Mouse (Mus musculus): ENCODE data around the gene Vmn2r80.
"Not testable (repeated sequence)": the region's sequence is repeated elsewhere in the genome, so short reads cannot be mapped to it uniquely, and the experiment has no call there.

Gene Vmn2r80

DNA sequence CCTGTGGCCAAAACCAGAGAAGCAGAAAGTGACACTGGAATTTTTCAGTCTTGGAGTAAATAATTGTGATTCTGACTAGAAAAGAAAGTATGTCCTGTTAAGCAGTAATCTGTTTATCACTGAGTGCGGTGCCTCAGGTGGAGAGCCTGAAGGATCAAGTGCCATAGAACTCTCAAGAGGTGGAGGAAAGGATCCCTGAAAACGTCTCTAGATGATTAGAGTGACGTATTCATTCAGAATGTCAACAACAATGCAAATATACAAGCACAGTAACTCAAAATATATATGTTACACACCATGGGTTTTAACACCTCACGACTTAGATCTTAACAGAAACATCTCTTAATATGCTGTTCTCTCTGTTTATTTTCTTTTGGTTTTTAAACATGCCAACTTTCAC is at the start of gene Vmn2r80:
Gene Vmn2r80 (plus strand): TSS at position 301 of the 400 bp plus-strand sequence.
- not testable (repeated sequence) for DNase-seq

- peak; percentile 27 for DNase-seq
Observed at GRCm38 (mm10) chr10:79106325-79107282, 42.0 kb upstream of the Vmn2r80 start.

GRCm38 (mm10) chr10:79107531-79107930 is 41.0 kb upstream of the Vmn2r80 start:
- DNase-seq = no peak

DNA sequence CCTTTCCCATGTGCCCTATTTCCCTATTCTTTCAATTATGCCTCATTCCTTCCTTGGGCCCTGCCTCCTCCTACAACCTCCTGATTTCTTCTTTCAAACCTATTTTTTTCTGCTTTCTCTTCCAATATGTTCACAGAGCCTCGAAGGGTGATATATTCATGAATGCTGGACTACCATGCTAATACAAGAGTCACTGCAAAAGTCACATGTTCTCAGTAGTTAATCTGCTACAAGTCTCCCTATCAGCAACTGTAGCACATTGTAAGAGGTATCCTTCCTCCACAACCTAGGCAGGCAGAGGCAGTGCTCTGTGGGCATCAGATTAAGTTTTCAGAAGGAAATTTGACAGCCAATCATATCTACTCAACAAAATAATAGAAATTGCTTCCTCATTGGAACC is 39.4 kb upstream of the Vmn2r80 start:
- no peak for DNase-seq

GRCm38 (mm10) chr10:79110482-79110881 is 38.1 kb upstream of the Vmn2r80 start:
- no peak for DNase-seq

- DNase-seq = no peak
Observed at GRCm38 (mm10) chr10:79115085-79115484, 33.5 kb upstream of the Vmn2r80 start.

- DNase-seq = peak; percentile 71
Observed at GRCm38 (mm10) chr10:79116125-79116849, 32.3 kb upstream of the Vmn2r80 start.

DNA sequence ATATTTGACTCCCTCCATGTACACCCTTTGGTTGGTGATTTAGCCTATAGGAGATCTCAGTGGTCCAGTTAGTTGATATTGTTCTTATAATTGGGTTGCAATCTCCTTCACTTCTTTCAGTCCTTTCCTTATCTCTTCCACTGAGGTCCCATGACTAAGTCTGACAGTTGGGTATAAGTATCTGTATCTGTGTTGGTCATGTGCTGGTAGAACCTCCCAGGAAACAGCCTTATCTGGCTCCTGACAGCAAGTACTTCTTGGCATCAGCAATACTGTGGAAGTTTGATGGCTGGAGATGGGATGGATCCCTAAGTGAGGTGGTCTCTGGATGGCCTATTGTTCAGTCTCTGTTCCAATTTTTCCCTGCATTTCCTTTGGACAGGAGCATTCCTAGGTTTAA is 3.0 kb downstream of the Vmn2r80 start:
- no peak for DNase-seq

GRCm38 (mm10) chr10:79199973-79200372 is 51.4 kb downstream of the Vmn2r80 start:
- DNase-seq = not testable (repeated sequence)

DNA sequence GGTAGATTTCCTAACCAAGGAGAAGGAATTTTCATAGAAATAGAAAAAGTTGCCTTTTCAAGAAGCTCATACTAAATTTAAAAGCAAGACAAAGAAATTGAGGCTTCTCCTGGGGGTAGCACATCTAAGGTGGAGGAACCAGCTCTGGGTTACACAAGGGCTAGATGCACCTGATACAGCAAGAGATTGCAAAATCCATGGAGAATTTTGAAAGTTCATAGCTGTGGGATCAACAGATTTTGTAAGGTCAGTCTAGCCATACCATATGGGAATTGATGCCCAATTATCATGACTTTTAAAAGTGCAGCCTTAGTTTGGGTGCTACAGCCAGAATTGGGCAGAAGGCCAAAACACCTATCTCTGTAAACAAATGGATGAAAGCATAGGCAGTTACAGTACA is 71.9 kb downstream of the Vmn2r80 start:
- no peak for DNase-seq

GRCm38 (mm10) chr10:79221606-79222005 is 73.0 kb downstream of the Vmn2r80 start:
- no peak for DNase-seq

DNA sequence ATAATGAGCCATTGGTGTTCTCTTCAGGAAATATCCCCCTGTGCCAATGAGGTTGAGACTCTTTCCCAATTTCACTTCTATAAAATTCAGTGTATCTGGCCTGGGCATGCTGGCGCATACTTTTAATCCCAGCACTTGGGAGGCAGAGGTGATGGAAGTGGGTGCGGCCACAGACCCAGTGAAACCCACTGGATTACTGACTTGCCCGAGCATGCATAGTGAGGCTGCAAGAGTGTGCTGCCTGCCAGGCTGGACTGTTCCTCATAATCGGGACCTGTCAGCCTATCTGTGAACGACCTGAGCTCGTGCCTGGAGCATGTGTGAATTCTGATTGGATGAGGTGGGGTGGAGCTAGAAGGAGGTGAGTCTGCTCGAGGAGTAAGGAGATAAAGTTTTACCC is 73.6 kb downstream of the Vmn2r80 start:
- no peak for DNase-seq
